Mouse (Mus musculus) liver, embryonic 14.5 days (tissue): ENCODE data around the gene Lmntd1. TPM values are rescaled to one million over a fixed set of nuclear protein-coding genes. Genes with fewer than 3 reads are reported as not detected.

Source experiments
- ATAC-seq: fragments of 200-750 bp; cut with Nextera tagmentation; 2 replicates; pipeline ENCODE4 v1.8.0; 2017; ENCODE audit warnings: moderate number of reproducible peaks, mild to moderate bottlenecking, moderate library complexity; ENCODE audit not compliant: insufficient read depth
- DNase-seq, 3 experiments: peaks; one replicate each; pipeline ENCODE4 v3.0.0-alpha.2; 2012 to 2013; ENCODE audit warnings: low read depth in 3 of 3, low spot score in 3 of 3
- H3K27ac ChIP-seq: fragments of 300-500 bp; sonication (generic); 2 replicates; pipeline ENCODE4 v1.5.1; 2014; ENCODE audit warnings: moderate library complexity, mild to moderate bottlenecking, control low read depth, inconsistent platforms
- H3K27me3 ChIP-seq: fragments of 300-500 bp; sonication (generic); 2 replicates; pipeline ENCODE4 v1.6.1; 2014; ENCODE audit warnings: mild to moderate bottlenecking, low read length, moderate library complexity; ENCODE audit not compliant: control insufficient read depth, insufficient read depth
- H3K36me3 ChIP-seq: fragments of 300-500 bp; sonication (generic); replicated peaks from 2 replicates; pipeline ENCODE4 v1.6.1; 2014; ENCODE audit warnings: low read depth; ENCODE audit not compliant: control insufficient read depth, insufficient read depth
- H3K4me1 ChIP-seq, 2 experiments: fragments of 200-500 bp in 1 of 2; fragments of 300-500 bp in 1 of 2; sonication (generic) in 1 of 2; replicated peaks; 2 replicates each; pipeline ENCODE4 v1.6.1; 2012 to 2014; ENCODE audit warnings: antibody characterized with exemption in 1 of 2, inconsistent platforms in 1 of 2, low read length in 1 of 2; ENCODE audit not compliant: control insufficient read depth in 2 of 2, insufficient read depth in 2 of 2
- H3K4me2 ChIP-seq: fragments of 300-500 bp; sonication (generic); 2 replicates; pipeline ENCODE4 v1.6.1; 2014; ENCODE audit warnings: low read depth, mild to moderate bottlenecking, control low read depth, moderate library complexity
- H3K4me3 ChIP-seq, 2 experiments: fragments of 200-500 bp in 1 of 2; fragments of 300-500 bp in 1 of 2; sonication (generic) in 1 of 2; 2 replicates each; pipeline ENCODE4 v1.5.1; 2012 to 2014; ENCODE audit warnings: low read depth in 2 of 2, low read length in 2 of 2, mild to moderate bottlenecking in 2 of 2, control low read depth in 1 of 2, inconsistent platforms in 1 of 2, moderate library complexity in 1 of 2; ENCODE audit not compliant: insufficient read depth in 1 of 2
- H3K9ac ChIP-seq: fragments of 300-500 bp; sonication (generic); replicated peaks from 2 replicates; pipeline ENCODE4 v1.6.1; 2014; ENCODE audit warnings: mild to moderate bottlenecking, control low read depth, moderate library complexity
- H3K9me3 ChIP-seq: fragments of 300-500 bp; sonication (generic); 2 replicates; pipeline ENCODE4 v1.6.1; 2016; ENCODE audit warnings: low read length, mixed read lengths; ENCODE audit not compliant: control insufficient read depth
- CTCF ChIP-seq: IDR thresholded peaks from 2 replicates; pipeline ENCODE4 v1.5.1; 2016; ENCODE audit warnings: antibody characterized with exemption, low read depth, control low read depth
- EP300 ChIP-seq: IDR thresholded peaks from 2 replicates; pipeline ENCODE4 v1.6.1; 2016; ENCODE audit warnings: antibody characterized with exemption, low read depth
- WGBS: fragments of 180-500 bp; shearing (Covaris S2); extraction: QIAGEN DNeasy Blood & Tissue Kit; methylation state at CpG from one replicate; pipeline ENCODE4 v1.1.7; 2014; ENCODE audit not compliant: insufficient replicate concordance; 5-methylcytosine and 5-hydroxymethylcytosine counted together
- polyA plus RNA-seq, 2 experiments: library from polyadenylated mRNA; depleted of rRNA in 1 of 2; stranded (reverse) in 1 of 2; unstranded in 1 of 2; fragments of >200 nt; fragmentation: Nextera tagmentation in 1 of 2; extraction: Ambion mirVana in 1 of 2; gene quantifications; 2 replicates each; pipeline versions ENCODE4 v1.2.1 to v1.2.3; 2012 to 2014

Lmntd1 gene
- polyA plus RNA-seq, 2 experiments, result 0.02 TPM; not detected in 1

DNA sequence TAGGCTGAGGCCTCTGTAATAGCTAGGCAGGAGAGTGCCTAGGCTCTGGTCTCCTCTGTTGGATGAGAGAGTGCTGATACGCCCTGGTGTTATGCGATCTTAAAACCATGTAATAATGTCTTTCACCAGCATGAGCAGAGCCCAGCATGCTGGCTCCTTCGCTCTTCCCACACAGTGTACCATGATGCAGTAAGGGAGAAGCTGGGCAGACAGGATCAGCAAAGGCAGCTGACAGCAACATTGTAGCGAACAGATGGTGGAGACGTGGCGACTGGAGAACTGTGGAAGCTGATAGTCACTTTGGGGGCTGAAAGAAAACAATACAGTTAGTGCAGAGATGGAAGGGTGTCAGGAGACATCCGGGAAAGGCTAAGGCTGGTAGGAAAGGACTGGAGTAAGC, 224.2 kb downstream of the Lmntd1 start:
- Histone ChIP-seq H3K4me1 (no peaks in the 10 kb centered on the region; a peak in 1 of 4 replicates), H3K27me3 (no peaks in the 10 kb centered on the region), H3K4me3 (no peak overlapping the region), H3K9me3 (no peaks in the 10 kb centered on the region), H3K4me2 (no peak overlapping the region), H3K9ac (no peak overlapping the region), H3K27ac (no peak overlapping the region), H3K36me3 (no peaks in the 10 kb centered on the region)
- no peak for DNase-seq
- WGBS, result 60% methylated on average over 7 of the region's 7 CpGs
- ATAC-seq, result no peak
- TF ChIP-seq EP300 (no peak), CTCF (no peak)

DNA sequence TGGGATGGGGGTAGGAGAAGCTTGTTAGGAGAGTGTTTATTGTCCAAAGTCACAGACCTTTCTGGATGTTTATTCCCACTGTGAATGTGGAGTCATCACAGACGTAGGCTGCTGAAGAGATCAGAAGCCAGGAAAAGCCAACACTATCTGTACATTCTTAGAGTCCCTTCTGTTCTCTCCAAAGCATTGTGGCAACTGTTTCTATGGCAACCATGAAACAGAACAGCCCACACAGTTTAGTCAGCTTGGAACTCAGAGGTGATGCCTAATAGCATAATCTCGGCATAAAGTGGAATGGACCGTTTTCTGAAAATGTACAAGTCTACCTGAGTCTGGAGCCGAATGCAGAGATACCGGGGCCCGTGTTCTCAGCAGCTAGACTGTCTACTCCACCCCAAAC, 226.7 kb downstream of the Lmntd1 start:
- DNase-seq, result no peak
- Histone ChIP-seq H3K4me2 (no peak overlapping the region), H3K36me3 (no peaks in the 10 kb centered on the region), H3K9ac (no peak overlapping the region), H3K9me3 (no peaks in the 10 kb centered on the region), H3K4me3 (no peak overlapping the region), H3K4me1 (no peaks in the 10 kb centered on the region; a peak in 1 of 4 replicates), H3K27me3 (no peaks in the 10 kb centered on the region), H3K27ac (no peak overlapping the region)
- ATAC-seq, result no peak
- 71% methylated on average over 6 of the region's 6 CpGs for WGBS
- TF ChIP-seq EP300 (no peak), CTCF (no peak)

DNA sequence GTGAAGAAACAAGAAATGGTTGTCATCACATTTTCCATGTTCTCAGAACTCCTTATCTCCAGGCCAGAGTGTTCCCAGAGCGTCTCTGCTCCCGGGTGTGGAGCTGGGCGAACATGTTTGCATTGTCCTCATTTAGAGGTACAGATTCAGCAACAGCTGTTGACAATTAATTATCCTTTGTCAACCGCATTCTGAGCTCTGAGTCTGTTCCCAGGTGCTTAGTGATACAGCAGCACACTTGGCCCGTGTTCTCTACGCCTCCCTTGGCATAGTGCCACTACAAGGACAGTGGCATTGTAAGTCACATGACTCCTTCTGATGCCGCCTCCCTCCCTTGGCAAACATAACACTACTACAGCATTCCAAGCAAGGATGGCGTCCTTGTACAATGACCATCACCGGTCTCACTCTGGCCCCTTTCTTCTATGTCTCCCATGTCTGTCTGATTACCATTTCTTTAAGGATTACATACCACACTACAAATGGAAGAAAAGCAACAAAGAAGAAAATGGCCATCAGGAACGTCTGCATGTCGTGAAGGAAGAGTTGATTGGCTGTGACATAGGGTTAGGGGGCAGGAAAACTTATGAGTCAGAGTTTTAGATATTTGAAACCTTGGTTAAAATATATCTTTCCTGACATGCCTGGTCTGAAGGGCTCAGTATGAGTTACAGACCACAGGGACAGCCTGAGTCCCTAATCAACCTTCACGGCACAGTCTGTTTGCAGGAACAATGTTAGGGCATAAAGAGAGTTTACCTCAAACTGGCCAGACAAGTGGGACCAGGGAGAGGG, 231.3 kb downstream of the Lmntd1 start:
- ATAC-seq, result no peak

DNA sequence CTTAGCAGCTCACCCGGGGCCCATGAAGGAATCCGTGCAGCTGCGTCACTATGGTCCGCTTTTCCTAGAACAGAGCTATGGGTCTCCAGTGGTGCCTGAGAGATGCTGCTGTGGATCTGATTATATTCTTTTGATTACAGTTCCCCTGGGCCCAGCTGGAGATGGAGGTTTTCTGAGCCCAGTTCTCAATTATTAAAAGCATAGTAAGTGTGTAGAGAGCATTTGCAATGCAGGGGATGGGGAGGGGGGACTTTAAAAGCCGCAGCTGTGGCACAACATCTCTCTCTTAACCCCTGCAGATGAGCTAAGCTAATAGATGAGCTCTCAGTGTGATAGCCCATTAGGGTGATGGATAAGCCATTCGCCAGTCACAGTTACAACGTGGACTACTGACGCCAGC, 233.2 kb downstream of the Lmntd1 start:
- Histone ChIP-seq H3K4me3 (no peak overlapping the region), H3K4me2 (no peak overlapping the region), H3K36me3 (no peaks in the 10 kb centered on the region), H3K9me3 (no peaks in the 10 kb centered on the region), H3K9ac (no peak overlapping the region), H3K4me1 (no peaks in the 10 kb centered on the region), H3K27me3 (no peaks in the 10 kb centered on the region), H3K27ac (no peak overlapping the region)
- WGBS, result 78% methylated on average over 8 of the region's 8 CpGs
- no peak for DNase-seq
- TF ChIP-seq EP300 (no peak), CTCF (no peak)
- no peak for ATAC-seq

More for the DNA sequence above, 231.3 kb downstream of the Lmntd1 start:
- Histone ChIP-seq H3K4me3 (no peak overlapping the region), H3K36me3 (no peaks in the 10 kb centered on the region), H3K9ac (no peak overlapping the region), H3K27ac (no peak overlapping the region), H3K4me1 (no peaks in the 10 kb centered on the region; a peak in 1 of 4 replicates), H3K27me3 (no peaks in the 10 kb centered on the region), H3K4me2 (no peak overlapping the region), H3K9me3 (no peaks in the 10 kb centered on the region)
- TF ChIP-seq EP300 (no peak), CTCF (no peak)
- no peak for DNase-seq
- 70% methylated on average over 12 of the region's 12 CpGs for WGBS

DNA sequence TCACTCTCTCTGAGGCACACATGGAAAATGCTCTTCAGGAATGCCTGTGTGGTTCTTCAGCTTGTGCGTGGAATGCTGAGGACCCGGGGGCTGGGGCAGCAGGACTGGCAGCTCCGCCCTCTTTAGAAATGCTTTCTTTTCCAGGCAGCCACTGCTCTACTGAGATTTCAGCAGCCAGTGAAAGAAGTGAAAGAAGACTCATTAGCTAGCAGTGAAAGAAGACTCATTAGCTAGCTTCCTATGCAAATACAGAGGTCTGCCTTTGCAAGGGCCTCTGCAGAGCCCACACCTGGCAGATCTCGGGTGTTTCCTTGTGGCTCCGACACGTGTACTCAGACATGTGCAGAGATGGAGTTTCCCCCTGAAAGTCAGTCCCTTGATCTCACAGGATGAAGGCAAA, 234.9 kb downstream of the Lmntd1 start:
- no peak for DNase-seq
- ATAC-seq, result no peak
- TF ChIP-seq EP300 (no peak), CTCF (no peak)

More for the DNA sequence above, 234.9 kb downstream of the Lmntd1 start:
- Histone ChIP-seq H3K9me3 (no peaks in the 10 kb centered on the region), H3K4me2 (no peak overlapping the region), H3K27me3 (no peaks in the 10 kb centered on the region), H3K4me1 (no peaks in the 10 kb centered on the region), H3K9ac (no peak overlapping the region), H3K27ac (no peak overlapping the region), H3K36me3 (no peaks in the 10 kb centered on the region), H3K4me3 (no peak overlapping the region)
- 31% methylated on average over 6 of the region's 6 CpGs for WGBS
